Mouse (Mus musculus) embryonic fibroblast, embryonic 13.5 days (primary cell): ENCODE measurements around the gene Kif13a. TPM values are rescaled to one million over a fixed set of nuclear protein-coding genes. Genes with fewer than 3 reads are reported as not detected.

ENCODE experiments used
- H3K27ac ChIP-seq: 2 replicates; pipeline ENCODE4 v1.5.1; 2012; ENCODE audit warnings: low read length, control low read depth, inconsistent platforms; ENCODE audit not compliant: insufficient read depth
- H3K4me1 ChIP-seq: 2 replicates; pipeline ENCODE4 v1.6.1; 2011; ENCODE audit warnings: low read length; ENCODE audit not compliant: control insufficient read depth, insufficient read depth
- H3K4me3 ChIP-seq: 2 replicates; pipeline ENCODE4 v1.5.1; 2011; ENCODE audit warnings: mild to moderate bottlenecking, control low read depth, low read length; ENCODE audit not compliant: insufficient read depth
- CTCF ChIP-seq: IDR thresholded peaks from 2 replicates; pipeline ENCODE4 v1.5.1; 2011; ENCODE audit warnings: mild to moderate bottlenecking, control low read depth, low read length, moderate library complexity, borderline replicate concordance; ENCODE audit not compliant: insufficient read depth
- POLR2A ChIP-seq: IDR thresholded peaks from 2 replicates; pipeline ENCODE4 v1.6.1; 2011; ENCODE audit warnings: low read depth, mild to moderate bottlenecking, control low read depth, low read length, moderate library complexity
- polyA plus RNA-seq: library from polyadenylated mRNA; stranded (reverse); fragments of >200 nt; gene quantifications from 2 replicates; pipeline ENCODE4 v1.2.4, GENCODE M21; 2011; ENCODE audit warnings: low read depth; ENCODE audit not compliant: missing spikeins, insufficient read length

Gene Kif13a
- polyA plus RNA-seq, 1 experiment = 32.5 TPM

DNA sequence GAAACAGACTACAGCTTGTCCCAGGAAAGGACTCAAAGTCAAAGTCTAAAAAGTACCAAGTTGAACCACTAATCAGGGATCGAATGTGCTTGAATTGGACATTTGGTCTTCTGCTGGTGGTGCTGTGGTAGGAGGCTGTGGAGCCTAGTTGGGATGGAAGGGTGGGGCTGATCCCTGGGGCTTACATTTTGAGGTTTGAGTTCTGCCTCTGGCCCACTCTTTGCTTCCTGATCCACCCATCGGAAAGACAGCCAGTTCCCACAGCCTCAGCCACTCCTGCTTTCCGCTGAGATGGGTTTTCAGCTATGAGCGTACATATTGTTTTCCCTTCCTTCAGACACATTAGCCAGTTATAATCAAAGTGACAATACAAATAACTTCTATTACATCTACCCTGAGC is 106.4 kb downstream of the Kif13a start:
- Histone ChIP-seq H3K4me1 (no peaks in the 10 kb centered on the region), H3K4me3 (no peak overlapping the region), H3K27ac (no peak overlapping the region)
- TF ChIP-seq POLR2A = no peak
- no peak for TF ChIP-seq CTCF

DNA sequence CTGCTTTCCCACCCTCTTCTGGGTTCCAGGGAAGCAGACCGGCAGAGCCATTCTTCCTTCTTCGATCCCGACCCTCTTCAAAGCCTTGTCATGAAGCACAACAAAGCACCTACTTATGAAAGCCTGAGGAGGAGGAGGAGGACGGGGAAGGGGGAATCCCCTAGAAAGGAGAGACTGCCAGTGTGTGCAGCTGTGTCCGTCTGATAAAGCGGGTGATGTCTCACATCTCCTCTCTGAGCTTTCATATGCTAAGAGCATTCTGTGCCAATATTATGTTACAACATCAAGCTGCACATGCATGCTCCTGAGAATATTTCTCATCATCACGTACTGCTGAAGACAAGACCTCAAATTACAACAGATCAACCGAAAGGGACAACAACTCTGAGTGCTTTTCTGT is 107.5 kb downstream of the Kif13a start:
- Histone ChIP-seq H3K27ac (no peak overlapping the region), H3K4me1 (no peaks in the 10 kb centered on the region), H3K4me3 (no peak overlapping the region)
- TF ChIP-seq POLR2A (no peak), CTCF (no peak)

DNA sequence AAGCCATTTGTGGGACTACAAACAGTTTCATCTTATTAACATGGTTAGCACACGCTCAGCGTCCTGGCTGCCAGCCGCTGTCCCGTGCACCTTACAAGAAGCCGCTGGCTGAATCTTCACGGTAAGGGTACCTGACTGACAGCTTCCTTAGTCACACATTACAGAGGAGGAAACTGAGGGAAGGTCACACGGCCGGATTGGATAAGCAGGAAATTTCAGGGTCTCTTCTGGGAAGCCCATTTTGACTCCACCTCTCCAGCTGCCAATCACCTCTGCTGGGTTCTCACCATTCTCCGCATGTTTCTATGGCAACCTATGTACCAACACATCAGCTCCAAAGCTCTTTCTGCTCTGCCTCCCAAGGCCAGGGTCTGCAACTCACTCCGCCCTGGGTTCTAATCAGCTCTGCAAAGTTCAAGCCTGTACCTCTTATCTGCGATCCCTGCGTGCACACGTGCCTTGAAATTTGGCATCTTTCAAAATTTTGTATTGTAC is 109.9 kb downstream of the Kif13a start:
- H3K4me3 ChIP-seq = no peak overlapping the region
- H3K4me1 ChIP-seq = no peaks in the 10 kb centered on the region
- no peak overlapping the region for H3K27ac ChIP-seq
- TF ChIP-seq POLR2A = no peak
- no peak for TF ChIP-seq CTCF

DNA sequence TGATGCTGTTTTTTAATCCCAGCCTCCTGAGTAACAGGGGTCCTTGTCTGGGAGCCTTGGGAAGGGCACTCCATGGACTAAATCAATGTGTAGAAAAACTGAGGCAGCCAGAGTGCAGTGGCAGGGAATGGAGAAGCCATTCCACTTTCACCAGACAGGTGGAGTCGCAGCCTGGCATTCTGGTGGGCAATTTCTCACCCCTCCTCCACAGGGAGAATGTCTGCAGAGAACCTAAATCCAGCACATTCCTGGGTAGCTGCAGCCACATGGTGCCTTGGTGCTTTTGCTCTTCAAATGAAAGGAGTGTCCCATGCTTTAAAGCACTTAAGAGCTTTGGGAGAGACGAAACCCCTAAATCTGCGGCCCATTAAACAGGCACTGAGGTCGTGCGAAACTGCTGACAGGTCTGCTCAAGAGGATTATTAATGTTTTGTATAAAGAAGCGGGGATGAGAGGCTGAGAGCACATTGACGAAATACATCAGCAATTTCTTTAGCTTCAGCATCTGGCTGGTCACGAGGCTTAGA is 110.4 kb downstream of the Kif13a start:
- Histone ChIP-seq H3K27ac (no peak overlapping the region), H3K4me1 (no peaks in the 10 kb centered on the region)
- no peak for TF ChIP-seq CTCF
- TF ChIP-seq POLR2A = no peak

DNA sequence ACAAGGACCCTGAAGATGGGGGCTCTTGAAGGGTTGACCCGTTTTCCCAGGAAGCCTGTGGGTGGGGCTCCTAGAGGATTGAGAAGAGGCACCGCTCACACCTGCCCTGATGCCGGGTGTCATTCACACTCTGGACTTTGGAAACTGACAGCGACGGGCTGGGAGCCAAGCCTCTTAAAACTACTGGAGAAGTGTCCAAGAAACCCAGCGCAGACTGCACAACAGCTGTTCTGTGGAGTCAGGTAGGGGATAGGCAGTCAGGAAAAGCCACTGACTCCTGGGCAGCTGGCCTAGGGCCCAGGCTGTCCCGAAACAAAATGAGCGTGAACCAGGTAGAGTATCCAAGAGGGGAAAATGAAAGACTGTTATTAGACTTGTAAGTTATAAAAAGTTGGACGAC is 111.3 kb downstream of the Kif13a start:
- no peak for TF ChIP-seq CTCF
- no peak for TF ChIP-seq POLR2A
- H3K4me3 ChIP-seq = no peak overlapping the region
- no peaks in the 10 kb centered on the region for H3K4me1 ChIP-seq
- H3K27ac ChIP-seq = no peak overlapping the region

More for the DNA sequence above, 110.4 kb downstream of the Kif13a start:
- H3K4me3 ChIP-seq = no peak overlapping the region

DNA sequence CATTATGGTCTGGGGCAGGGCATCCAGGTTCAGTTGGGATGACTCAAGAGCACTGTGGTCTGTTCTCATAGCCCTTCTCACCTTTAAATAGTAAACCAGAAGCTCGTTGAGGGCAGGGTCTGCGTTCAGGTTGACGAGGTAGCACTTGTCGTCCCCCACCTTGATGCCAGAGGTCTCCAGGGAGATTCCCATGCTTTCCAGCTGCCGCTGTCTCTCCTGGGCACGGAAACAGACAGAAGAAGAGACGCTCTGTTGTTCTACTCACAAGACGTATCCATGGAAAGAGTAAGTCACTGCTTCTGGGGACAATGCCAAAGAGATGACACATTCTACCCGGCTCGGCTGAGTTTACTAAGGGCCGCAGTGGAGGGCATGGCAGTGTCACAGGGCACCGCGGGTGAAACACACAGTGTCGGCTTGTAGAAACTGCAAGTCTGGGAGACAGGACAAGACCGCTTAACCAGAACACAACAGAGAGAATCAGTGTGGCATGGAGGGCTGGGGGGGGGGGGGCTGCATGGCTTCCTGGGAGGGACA is 117.0 kb downstream of the Kif13a start:
- TF ChIP-seq POLR2A (no peak), CTCF (no peak)
- Histone ChIP-seq H3K4me3 (no peak overlapping the region), H3K4me1 (no peaks in the 10 kb centered on the region), H3K27ac (no peak overlapping the region)

DNA sequence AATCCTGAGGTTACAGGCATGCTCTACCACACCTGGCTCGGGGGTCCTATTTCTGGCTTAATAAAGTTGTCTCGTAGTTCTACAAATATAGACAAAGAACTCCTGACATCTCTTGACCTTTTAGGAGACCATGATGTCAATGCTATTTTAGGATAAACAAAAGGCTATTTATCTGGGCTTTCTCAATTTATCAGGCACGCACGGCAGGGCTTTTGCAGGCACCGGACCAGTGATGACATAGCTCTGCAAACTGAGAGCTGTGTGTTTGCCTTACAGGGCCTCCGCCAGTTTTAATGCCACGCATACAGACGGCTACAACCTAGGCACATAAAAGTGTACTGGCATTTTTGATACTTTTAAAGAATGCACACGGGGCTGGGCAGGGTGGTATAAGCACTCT is 118.0 kb downstream of the Kif13a start:
- H3K4me3 ChIP-seq = no peak overlapping the region
- no peak overlapping the region for H3K27ac ChIP-seq
- TF ChIP-seq CTCF (no peak), POLR2A (no peak)
- H3K4me1 ChIP-seq = no peaks in the 10 kb centered on the region

DNA sequence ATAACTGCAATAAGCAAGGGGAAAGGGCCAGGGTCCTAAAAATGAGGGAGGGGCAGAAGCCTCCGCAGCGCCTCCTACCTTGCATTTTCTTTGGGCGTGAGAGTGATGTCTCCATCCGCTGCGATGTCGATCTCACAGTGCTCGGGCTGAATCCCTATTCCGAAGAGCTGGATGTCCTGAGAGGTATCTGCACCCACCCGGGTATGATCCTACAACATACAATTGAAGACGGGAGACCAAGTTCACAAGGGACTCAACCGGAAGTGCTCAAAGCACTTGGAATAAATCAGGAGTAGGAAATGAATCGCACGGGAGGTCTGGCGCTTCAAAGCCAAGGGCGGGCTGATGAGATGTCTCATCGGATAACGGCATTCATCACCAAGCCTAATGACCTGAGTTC is 119.1 kb downstream of the Kif13a start:
- no peak for TF ChIP-seq POLR2A
- no peak for TF ChIP-seq CTCF
- no peak overlapping the region for H3K4me3 ChIP-seq

DNA sequence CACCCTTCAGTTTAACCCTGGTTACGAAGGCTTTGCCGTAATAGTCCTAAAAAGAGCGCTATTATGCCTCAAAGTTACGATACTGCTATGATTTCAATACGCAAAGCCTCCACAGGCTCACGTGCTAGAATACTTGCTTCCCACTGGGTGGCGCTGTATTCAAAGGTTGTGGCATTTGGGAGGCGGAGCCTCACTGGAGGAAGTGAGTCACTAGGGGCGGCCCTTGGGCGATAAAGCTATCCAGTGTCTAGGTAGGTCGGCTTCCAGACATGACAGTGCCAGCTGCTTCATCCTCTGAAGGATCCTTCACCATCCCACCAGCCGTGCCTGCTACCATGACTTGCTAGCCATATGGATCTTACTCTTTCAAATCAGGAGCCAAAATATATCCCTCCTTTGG is 119.6 kb downstream of the Kif13a start:
- Histone ChIP-seq H3K4me3 (no peak overlapping the region), H3K4me1 (no peaks in the 10 kb centered on the region), H3K27ac (no peak overlapping the region)
- TF ChIP-seq CTCF = no peak
- no peak for TF ChIP-seq POLR2A

More for the DNA sequence above, 119.1 kb downstream of the Kif13a start:
- no peaks in the 10 kb centered on the region for H3K4me1 ChIP-seq
- no peak overlapping the region for H3K27ac ChIP-seq

DNA sequence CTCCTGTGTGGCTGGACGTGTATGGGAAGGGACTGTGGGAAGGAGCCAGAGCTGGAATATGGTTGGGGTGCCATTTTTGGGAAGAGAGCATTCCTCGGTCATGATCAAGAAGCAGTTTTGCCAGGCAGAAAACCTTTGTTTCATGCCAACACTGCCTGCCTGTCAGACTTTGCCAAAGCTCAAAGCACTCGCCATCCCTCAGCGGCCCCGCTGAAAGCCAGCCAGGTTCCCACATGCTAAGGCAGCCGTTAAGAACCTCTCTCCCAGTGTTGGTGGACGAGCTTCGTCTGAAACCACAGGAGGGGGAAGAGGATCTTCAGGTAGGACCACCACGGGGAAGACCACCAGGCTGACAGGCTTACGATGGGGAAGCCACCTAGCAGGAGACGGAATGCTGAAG is 121.8 kb downstream of the Kif13a start:
- TF ChIP-seq CTCF (no peak), POLR2A (no peak)

DNA sequence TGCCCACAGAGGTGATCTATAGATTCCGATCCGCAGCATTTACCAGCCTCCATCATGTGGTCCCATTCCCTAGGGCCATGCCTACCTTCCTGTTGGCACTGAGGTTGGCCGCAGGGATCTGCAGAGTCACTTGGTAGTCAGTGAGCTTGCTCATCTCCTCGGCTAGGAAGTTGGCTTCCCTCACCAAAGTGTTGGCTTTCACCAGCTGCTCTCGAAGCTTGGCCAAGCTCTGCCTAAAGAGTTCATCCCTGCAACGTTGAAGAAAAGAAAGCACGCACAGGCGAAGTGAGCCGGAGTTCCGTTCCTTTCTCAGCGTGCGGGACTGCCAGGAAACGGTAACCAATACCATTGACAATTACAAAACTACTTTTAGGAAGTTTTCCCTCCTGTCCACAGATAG is 128.5 kb downstream of the Kif13a start:
- TF ChIP-seq CTCF (no peak), POLR2A (no peak)
- H3K4me1 ChIP-seq = no peaks in the 10 kb centered on the region

More for the DNA sequence above, 121.8 kb downstream of the Kif13a start:
- H3K27ac ChIP-seq = no peak overlapping the region
- no peaks in the 10 kb centered on the region for H3K4me1 ChIP-seq
- H3K4me3 ChIP-seq = no peak overlapping the region

More for the DNA sequence above, 128.5 kb downstream of the Kif13a start:
- H3K27ac ChIP-seq = no peak overlapping the region
- H3K4me3 ChIP-seq = no peak overlapping the region
